Mouse (Mus musculus): ENCODE measurements around the gene 1700003F12Rik. TPM values are rescaled to one million over a fixed set of nuclear protein-coding genes. Genes with fewer than 3 reads are reported as not detected.

Gene 1700003F12Rik
- total RNA-seq, 2 experiments from 2014 or later: 0.76 to 1.4 TPM

DNA sequence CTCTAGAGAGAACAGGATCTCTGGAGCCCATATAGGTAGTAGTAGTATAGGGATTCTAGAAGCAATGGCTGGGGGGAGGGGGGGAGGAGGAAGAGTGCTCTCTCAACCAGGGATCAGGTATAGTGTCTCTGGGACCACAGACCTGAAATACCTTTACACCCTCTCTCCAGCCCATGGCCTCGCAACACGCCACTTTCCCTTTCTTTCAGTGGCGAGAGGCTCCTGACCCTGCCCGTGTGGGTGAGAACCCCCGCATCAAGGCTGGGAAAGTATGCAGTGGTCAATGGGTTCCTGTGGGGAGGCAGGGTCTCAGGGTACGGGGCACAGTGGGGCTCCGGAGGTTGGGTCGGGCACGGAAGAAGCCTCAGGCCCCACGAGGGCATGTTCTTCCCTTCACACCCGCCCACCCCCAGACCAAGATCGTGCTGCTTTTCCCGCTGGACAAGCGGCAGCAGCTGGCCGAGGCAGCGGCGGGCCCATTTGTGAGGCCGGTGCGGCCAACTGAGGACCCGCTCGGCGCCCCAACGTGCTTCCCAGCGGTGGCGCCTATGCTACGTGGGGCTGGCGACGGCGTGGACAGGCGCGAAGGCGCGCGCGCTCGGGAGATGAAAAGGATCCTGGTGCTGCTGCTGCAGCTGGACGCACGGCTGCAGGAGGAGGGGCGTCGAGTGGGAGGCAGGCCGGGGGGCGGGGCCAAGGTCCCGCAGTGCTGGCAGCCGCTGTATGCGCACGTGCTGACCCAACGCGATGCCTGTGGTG, 2.4 kb downstream of the 1700003F12Rik start:
- peak; percentile 44 to 51 for DNase-seq (ENCODE audit: low spot score in 2 of 2)

DNA sequence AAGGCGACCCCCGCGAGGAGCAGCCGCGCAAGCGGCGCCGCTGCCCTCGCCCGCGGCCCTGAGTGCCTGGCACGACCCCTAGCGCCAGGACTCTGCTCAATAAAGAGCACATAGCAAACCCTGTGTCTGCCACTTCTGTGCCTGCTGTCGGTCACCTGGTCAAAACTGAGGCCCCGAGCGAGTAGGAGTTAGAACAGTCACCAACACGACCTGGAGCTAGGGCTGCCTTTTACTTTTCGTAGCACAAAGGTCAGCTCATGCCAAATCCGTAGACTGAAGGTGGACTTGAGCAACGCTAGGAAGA, 3.0 kb downstream of the 1700003F12Rik start:
- DNase-seq (ENCODE audit: low spot score in 2 of 2): no peak

DNA sequence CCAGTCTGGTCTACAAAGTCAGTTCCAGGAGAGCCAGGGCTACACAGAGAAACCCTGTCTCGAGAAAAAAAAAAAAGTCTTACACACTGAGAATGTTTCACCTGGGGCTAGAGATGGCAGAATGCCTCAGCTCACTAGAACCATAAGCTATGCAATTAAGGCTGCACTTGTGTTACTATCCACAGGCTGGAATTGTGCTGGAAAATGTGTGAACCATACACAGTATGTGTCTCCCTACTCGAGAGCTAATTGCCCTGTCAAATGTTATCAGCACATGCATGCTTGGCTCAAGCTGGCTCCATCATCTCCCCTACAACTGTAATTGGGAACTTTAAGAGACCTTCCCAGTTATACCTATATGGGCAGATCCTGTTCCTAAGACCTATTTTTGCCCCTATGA, 4.1 kb downstream of the 1700003F12Rik start:
- no peak for DNase-seq (ENCODE audit: low spot score in 2 of 2)

DNA sequence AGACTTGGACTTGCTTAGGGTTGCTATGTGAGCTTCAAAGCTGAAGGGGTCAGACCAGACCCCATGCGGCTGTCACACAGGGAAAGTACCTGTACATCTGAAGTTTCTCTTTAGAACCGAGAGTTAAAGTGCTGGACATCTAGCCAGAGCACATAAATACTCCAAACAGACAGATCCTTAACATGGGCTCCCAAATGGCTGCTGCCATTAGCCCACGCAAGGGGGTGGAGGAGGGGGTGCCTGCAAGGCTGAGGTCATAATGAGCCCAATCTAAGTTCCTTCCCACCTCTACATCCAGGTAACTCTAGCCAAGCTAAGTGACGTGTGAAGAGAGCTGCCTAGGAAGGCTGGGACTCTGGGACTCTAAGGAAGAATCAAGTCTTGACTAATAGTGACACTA, 4.6 kb downstream of the 1700003F12Rik start, which contains the start of gene Actl10:
TSS of gene Actl10 (plus strand) at position 301 of the 400 bp plus-strand sequence.
- no peak for DNase-seq (ENCODE audit: low spot score in 2 of 2)

DNA sequence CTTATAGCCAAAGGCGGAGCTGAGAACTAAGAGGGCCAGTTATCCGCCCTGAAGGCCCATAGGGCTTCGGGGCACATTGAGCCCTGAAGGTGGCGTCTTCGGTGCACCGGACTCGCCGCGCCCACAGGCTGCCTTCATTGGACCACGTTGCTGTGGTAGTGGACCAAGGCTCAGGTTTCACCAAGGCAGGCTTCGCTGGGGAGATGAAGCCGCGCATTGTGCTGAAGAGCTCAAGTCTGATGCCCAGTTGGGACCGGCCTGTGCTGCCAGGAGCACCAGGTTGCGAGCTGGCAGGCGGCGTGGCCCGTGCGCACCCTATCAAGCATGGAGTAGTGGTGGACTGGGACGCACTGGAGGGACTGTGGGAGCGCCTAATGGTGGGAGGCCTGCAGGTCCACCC, 5.0 kb downstream of the 1700003F12Rik start:
- no peak for DNase-seq (ENCODE audit: low spot score in 2 of 2)

DNA sequence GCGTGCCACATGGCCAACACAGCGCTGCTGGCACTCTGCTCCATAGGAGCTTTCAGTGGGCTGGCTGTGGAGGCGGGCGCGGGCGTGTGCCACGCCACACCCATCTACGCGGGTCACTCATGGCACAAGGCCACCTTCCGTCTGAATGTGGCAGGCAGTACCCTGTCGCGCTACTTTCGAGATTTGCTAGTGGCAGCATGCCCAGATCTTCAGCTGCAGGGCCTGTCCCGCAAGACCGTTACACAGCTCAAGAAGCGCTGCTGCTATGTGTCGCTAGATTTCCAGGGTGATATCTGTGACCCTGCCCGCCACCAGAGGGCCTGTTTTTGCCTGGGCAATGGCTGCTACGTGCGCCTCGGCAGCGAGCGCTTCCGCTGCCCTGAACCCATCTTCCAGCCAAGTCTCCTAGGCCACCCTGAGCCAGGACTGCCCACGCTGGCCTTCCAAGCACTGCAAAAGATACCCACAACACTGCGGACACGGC, 5.6 kb downstream of the 1700003F12Rik start:
- peak; percentile 26 to 51 for DNase-seq (ENCODE audit: low spot score in 2 of 2)

DNA sequence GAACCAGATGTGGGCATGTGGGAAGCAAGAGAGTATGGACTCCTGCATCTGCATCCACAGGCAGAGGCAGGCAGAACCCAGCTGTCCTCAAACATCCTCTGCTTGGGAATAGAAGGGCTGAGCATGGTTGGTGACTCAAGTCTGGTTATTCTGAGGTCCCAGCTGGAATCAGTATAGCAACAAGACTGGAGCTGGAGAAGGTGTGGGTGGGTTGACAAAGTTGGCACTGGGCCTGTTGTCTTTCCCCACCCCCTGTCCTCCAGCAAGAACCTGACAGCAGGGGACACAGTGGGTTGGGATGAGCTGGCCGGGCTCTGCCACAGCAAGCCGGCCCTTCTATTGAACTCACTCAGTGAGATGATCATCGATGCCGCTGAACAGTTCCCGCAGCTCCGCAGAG, 8.3 kb downstream of the 1700003F12Rik start:
- no peak for DNase-seq (ENCODE audit: low spot score in 2 of 2)

DNA sequence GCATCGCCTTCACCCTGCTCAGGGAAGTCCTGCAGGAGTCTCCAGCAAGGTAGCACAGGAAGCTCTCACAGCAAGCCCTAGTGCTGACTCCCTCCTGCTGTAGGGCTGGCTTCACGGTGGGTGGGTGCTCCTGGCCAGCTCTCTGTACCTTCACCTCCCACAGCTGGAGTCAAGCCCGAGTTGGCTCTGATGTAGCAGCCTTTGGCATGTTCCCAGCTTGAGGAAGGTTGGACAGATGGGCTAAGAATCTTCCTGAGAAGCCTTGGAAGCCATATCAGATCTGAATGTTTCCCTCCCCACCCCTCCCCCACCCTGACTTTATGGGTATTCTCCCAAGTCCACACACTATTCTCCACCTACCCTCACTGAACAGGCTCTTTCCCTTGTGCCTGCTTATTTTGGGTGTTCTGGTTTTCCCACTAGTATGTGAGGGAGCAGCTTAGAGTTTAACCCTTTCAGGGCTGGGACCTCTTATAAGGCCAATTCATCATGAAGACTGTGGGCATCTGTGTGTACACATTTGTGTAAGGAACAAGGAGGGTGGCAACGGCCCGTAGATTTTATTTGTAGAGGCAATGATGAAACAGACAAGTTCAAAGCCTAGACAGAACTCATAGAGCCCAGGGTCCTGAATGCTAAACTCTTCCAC, 10.4 kb downstream of the 1700003F12Rik start:
- no peak for DNase-seq (ENCODE audit: low spot score in 2 of 2)

DNA sequence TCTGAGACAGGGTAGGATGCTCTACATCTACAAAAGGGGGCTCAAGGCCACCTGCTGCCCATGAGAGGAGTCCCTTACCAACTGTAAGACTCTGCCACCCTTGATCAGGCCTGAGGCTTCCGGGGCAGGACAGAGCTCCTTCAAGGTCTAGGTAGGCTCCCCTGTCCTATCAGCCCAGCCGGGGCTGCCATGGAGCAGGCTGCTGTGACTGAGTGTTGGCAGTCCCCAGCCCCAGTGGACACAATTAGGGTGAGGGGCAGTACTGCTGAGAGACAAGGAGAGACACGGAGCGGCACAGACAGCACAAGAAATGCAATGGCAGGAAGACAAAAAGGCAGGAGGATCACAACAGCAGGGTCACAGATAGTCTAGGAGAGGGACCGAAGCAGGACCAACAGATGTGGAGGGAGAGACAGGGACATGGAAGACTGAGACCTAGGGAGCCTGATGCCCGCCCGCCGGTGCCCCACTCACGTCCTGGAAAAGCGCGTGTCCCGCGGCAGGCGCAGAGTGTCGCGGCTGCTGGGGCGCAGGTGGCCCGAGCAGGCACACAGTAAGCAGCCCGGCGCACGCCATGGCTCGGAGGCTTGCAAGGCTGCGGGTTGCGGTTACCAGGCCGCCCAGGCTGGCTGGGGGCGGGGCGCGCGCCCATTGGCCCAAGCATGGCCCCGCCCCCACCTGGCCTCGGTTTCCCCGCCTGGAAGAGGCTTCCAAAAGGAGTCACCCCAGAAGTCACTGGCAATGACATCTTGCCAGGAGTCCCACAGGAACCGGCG, 11.6 kb downstream of the 1700003F12Rik start, which contains the start of gene Necab3:
TSS of gene Necab3 (minus strand) at position 627 of the 776 bp plus-strand sequence.
- DNase-seq (ENCODE audit: low spot score in 2 of 2): no peak

DNA sequence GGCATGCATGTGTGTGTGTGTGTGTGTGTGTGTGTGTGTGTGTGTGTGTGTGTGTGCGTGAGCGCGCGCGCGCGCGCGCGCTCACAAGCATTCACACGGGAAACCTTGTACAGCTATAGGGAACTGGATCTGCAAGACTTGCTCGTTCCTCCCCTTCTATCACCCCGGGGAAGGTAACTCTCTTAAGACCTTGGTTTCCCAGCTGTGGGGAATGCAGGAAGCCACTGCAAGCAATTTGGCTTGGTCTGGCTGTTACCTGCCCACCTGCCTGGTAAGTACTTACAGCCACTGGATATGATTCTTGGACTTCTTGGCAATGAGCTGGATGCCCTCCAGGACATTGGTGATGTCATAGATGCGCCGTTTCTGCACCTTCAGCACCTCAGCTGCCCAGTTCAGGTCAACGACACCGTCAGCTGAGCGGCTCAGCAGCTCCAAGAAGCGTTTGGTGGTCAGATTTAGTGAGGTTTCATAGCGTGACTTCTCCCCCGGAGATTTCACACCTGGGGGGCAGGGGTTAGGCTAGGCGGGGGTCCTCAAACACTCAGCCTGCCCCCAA, 16.8 kb downstream of the 1700003F12Rik start:
- no peak for DNase-seq (ENCODE audit: low spot score in 2 of 2)

DNA sequence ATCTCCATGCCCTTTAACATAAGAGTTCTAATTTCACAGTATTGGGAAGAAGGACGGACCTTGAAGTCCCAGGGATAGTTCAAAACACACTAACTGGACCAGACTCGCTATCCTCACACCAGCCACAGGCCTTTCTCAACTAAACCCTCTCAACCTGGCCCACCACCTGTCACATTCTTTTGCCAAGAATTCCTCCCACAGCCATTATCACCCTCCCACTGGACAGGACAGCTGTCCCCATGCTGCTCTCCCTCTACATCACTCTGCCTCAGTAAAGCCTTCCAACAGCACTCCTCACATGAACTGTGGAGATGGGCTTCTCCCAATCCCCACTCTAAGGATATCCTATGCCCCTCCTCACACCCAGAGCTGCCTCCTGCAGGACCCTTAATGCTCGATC, 18.7 kb downstream of the 1700003F12Rik start:
- DNase-seq (ENCODE audit: low spot score in 2 of 2): no peak

DNA sequence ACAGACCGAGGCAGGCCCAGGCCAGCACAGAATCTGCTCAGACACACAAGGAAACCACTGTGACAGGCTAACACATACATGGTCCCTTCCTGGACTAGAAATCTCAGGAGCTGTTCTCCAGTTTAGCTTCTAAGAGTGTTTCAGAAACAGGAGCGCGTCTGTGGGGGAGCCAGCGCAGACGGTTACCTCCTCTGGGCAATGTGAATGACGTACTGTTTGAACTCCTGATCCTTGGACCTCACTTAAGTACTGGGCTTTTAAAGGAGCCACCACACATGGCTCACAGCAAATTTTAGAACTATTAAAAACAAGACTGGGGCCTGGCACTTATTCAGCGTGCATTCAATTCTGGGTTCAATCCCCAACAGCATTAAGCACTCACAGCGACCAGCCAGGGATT, 19.8 kb downstream of the 1700003F12Rik start:
- no peak for DNase-seq (ENCODE audit: low spot score in 2 of 2)

DNA sequence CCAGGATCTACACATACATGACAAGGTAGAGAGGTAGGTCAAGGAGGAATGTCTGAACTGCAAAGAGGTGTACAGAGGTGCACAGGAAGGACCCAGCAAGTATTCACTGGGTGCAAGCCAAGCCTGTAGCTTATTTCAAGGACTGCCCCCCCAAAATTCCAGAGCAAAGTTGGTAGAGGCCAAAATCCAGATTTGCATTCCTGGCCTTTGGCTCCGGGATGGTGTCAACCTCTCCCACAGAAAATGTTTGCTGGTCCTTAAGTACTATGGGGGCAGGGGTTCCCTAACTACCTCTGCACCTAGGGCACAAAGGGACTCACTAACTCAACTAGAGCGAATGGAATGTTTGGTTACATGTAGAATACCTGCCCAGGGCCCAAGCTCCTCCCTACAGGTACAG, 20.9 kb downstream of the 1700003F12Rik start:
- no peak for DNase-seq (ENCODE audit: low spot score in 2 of 2)

DNA sequence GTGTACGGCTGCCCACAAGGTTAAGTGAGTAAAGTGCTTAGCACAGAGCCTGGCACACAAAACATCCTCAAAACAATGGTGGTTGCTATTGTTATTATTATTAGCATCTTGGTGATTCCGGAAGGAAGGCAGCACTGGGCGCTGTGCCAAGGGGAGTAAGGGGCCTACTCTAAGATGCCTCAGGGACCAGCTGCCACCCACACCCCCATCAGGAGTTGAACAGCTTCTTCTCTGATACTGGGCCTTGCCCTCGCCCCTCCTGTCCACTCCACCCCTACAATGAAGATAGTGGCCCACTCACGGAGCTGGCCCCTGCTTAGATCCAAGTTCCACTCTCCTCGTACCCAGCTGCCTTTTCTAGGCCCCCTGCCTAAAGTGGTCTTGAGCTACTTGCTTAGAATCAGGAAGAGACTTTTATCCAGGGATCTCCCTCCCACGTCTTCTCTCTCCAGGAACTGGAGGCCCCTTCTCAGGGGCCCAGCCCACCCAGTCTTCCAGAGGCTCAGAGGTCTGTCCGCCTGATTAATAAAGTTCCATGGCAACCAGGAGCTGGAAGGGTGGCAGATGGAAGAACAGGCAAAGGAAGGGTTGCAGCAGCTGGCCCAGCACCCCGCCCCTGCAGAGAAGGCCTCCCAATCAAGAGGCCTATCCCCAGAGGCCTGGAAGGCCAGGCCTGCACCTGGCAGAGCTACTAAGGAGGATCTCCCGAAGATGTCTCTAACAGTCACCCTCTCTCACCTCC, 21.6 kb downstream of the 1700003F12Rik start:
- DNase-seq (ENCODE audit: low spot score in 2 of 2): no peak

DNA sequence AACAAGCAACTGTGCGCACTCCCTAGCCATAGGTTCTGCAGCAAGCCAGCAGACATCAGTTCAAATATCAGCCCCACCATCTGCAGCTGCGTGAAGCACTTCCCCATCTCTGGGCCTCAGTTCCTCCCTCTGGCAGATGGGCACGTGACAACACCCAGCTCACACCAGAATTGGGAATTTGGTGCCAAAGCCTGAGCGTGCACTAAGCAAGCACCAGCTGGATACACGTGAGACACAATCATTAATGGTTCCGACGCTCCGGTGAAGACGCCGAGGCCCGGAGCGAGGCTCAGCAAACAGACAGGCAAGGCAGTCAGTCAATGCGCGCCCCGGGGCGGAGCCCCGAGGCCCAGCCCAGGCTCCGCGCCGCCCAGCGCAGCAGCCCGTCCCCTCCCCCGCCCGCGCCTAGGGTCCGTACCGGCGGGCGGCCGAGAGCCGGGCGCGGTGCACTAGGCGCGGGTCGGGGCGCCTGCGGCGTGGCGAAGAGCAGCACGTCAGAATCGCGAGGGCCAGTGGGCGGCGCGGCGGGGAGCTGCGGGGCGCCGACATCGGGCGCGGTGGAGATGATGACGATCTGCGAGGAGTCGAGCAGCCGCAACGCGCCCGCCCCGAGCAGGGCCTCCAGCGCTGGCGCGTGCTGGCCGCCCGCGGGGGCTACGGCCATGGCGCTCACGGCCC, 22.3 kb downstream of the 1700003F12Rik start:
- DNase-seq (ENCODE audit: low spot score in 2 of 2): peak; percentile 37 to 51

DNA sequence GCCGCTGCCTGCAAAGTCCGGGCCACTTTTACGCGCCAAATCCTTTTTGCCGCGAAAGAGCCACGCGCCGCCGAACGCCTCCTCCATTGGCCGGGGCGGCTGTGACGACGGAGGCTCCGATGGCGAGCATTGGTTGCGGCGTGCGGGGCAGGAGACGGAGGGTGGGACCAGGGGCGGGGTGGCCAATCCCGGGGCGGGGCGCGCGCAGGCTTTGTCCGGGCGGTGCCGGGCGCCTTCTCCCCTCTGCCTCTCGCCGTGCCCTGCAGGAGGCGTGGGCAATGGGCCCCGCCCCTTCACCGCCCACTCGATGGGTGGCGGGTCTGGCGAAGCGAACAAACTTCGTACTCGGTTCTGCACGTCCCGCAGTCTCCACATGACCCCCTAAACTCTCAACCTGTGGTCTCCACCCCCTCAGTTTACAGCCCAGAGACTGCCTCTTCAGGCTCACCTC, 23.0 kb downstream of the 1700003F12Rik start, which contains the start of gene E2f1:
TSS of gene E2f1 (minus strand) at position 57 of the 451 bp plus-strand sequence.
- DNase-seq (ENCODE audit: low spot score in 2 of 2): peak; percentile 91

DNA sequence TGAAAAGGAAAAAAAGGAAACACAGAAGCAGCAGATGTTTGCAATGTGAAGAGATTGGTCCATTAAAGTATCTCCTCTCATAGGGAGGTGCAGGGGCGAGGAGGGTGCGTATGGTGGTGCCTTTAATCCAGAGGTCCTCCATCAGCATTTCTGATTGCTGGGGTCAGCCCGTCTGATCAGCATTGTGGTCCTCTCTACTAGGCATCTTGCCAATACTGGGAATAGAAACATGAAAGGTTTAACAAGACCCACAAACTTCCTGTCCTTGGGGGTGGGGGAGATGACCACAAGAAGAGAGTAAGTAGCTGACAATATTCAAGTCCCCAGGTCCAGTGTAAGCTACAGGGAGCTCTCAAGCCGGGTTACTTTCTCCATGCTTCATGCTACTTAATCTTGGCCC, 23.8 kb downstream of the 1700003F12Rik start:
- DNase-seq (ENCODE audit: low spot score in 2 of 2): no peak

DNA sequence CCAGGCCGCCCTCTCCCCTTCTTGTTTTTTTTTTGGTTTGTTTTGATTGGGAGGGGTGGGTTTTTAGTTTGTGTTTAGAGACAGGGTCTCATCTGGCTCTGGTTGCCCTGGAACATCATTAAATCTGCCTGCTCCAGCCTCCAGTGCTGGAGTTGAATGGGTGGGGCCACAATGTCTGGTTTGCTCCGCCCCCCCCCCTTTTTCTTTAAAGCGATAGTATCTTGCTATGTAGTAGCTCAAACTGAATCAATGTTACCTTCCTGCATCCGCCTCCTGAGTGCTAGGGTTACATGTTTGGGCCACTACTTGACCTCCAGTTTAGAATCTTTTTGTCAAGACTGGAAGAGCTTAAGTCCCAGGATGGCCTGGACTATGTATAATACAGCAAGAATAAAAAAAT, 24.4 kb downstream of the 1700003F12Rik start:
- no peak for DNase-seq (ENCODE audit: low spot score in 2 of 2)

DNA sequence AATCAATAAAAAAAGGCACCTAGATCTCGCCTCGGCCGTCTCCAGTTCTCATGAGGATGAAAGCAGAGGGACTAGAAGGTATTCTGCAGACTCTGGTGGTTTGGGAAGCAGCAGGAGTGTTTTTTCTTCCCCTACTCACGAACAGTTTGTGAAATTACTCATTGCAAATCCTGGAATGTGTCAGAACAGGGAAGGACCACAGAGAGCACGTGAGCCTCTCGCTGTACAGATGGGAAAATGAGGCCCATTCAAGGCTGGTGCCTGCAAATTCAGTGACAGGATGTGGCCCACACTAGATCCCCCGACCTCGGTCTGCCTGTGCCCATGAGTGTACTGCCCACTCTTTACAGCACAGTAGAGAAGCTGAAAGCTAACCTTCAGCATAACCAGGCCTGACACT, 25.1 kb downstream of the 1700003F12Rik start:
- no peak for DNase-seq (ENCODE audit: low spot score in 2 of 2)

DNA sequence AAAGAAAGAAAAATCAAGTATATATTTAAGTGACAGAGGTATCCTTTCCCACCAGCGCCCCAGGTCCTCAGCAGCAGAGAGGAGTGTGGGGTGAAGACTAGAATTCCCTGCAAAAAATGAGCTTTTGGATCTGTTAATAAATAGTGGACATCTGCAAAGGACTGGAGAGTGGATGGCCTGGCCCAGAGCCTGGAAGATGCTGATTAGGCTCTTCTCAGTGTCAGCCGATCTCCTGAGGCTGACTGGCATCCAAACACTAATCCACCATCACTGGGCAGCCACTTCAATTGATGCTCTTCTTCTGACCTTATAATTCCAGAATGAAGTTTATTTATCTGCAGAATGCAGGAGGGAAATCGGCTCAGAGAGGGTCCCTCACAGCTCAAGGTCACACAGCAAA, 26.1 kb downstream of the 1700003F12Rik start:
- DNase-seq (ENCODE audit: low spot score in 2 of 2): no peak
